Mouse (Mus musculus): ENCODE results near the gene Sphk2.

DNA sequence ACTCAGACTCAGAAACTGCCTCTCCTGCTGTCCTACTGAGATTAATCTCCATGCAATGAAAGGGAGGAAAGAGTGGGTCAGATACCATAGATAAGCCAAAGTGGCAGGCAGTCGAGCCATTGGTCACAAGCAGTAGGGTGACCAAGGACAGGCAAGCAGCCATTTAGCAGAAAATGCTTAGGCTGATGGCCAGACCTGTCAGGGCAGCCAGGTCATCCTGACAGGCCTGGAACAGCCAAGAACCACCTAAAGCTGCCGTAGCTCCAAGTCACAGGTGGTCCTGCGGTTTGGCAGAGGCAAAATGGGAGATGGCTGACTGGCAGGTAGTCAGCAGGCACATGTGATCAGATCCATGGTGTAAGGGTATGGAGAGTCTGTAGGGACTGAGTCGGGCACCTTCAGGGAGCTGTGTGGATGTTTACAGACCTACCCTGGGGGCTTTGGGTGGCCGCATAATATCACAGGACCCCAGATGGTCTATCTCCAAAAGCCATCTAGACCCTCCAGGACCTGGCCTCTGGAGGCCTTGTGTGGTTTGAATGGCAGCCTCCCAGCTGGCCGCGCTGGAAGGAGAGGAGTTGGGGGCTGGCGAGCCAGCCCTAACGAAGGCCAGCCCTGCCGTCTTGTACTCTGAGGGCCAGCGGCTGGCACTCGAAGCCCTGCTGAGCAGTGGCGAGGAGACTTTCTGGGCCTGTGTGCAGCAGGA is 4.0 kb upstream of the Sphk2 start:
- TF ChIP-seq CTCF (IDR thresholded peaks at IDR 0.05) (no peak), EP300 (IDR thresholded peaks at IDR 0.05; ENCODE audit: insufficient read depth, low read depth, low read length) (no peak), POLR2A (IDR thresholded peaks at IDR 0.05; ENCODE audit: insufficient read depth, low read depth, low read length) (no peak)

All from heart, adult 2 months (tissue).